Comparison of ENCODE assay signal across 8 mouse cellular contexts in genomic region chr13:38690028-38690427, GRCm38 (mm10). TPM values are rescaled to one million over a fixed set of nuclear protein-coding genes. Genes with fewer than 3 reads are reported as not detected.
DNase-seq lines count a peak whose midpoint lies in the region.

No protein-coding gene starts in this region.

- peak; percentile 15 for DNase-seq in adrenal gland, adult 2 months
- DNase-seq in adrenal gland, postnatal 25 days, result no peak
- DNase-seq in layer of hippocampus, adult 11-12 months (ENCODE audit: low spot score), result peak; percentile 27
- no peak for DNase-seq in layer of hippocampus, adult 9-11 months
- DNase-seq in embryo, embryonic 11.5 days (ENCODE audit: low read depth, low spot score), result peak; percentile 19
- DNase-seq in layer of hippocampus, postnatal 10 days (ENCODE audit: low spot score in 2 of 2), result peak; percentile 49 to 58
- peak; percentile 69 for DNase-seq in retina, embryonic 14.5 days (ENCODE audit: low spot score)
- no peak for DNase-seq in gastrocnemius, adult 8-10 months (ENCODE audit: low spot score in 2 of 2)

RNA-seq across cellular contexts. Expression of gene Eef1e1, which starts 31.2 kb away (rescaled TPM):
- total RNA-seq in adrenal gland, adult 2 months (2021), result 10 to 100 TPM; 32.0 to 39.7 TPM
- polyA plus RNA-seq in adrenal gland, adult 2 months (2012; rRNA removed), result 1.5 and 1.7 TPM in 2 replicates
- 30.4 and 36.9 TPM in 2 replicates for total RNA-seq in adrenal gland, postnatal 25 days (2021)
- 10 to 100 TPM; 43.7 to 47.2 TPM for total RNA-seq in layer of hippocampus, postnatal 10 days (2021)
- 10 to 100 TPM; 12.5 to 19.0 (median 16.5) TPM for total RNA-seq in gastrocnemius, adult 8-10 months (2022)

RNA-seq across cellular contexts. Expression of gene Bloc1s5, which starts 55.1 kb away (rescaled TPM):
- 10 to 100 TPM; 18.3 to 25.2 TPM for total RNA-seq in adrenal gland, adult 2 months (2021)
- 5.3 and 5.9 TPM in 2 replicates for polyA plus RNA-seq in adrenal gland, adult 2 months (2012; rRNA removed)
- total RNA-seq in adrenal gland, postnatal 25 days (2021), result 13.8 and 24.4 TPM in 2 replicates
- 10 to 100 TPM; 11.1 to 12.3 TPM for total RNA-seq in layer of hippocampus, postnatal 10 days (2021)
- total RNA-seq in gastrocnemius, adult 8-10 months (2022), result 1 to 10 TPM; 6.0 to 7.3 (median 6.5) TPM

Comparison
In these comparisons a context has a peak if more than half of its experiments do, and no peak if none do; other contexts are left out.
1. DNase-seq: peak in adrenal gland, adult 2 months (single experiment), layer of hippocampus, adult 11-12 months (single experiment), embryo, embryonic 11.5 days (single experiment), layer of hippocampus, postnatal 10 days (2 of 2) and retina, embryonic 14.5 days (single experiment); none in adrenal gland, postnatal 25 days (single experiment), layer of hippocampus, adult 9-11 months (single experiment) and gastrocnemius, adult 8-10 months (0 of 2).